Mouse (Mus musculus) 3134 (cell line): ENCODE data around the gene Zfp853.
A peak's percentile ranks its signal among the peaks of the same experiment; 100 is the strongest.

Experiments used
- DNase-seq: peaks from one replicate; pipeline ENCODE4 v3.0.0-alpha.2; 2011; ENCODE audit warnings: low spot score; ENCODE audit not compliant: insufficient read length; ENCODE audit errors: extremely low read depth

The Zfp853 gene

GRCm38 (mm10) chr5:143293404-143293803, at the start of gene Zfp853:
TSS of gene Zfp853 (minus strand) at chr5:143293623.
- no peak for DNase-seq

GRCm38 (mm10) chr5:143339603-143340002, 46.2 kb upstream of the Zfp853 start:
- no peak for DNase-seq

DNA sequence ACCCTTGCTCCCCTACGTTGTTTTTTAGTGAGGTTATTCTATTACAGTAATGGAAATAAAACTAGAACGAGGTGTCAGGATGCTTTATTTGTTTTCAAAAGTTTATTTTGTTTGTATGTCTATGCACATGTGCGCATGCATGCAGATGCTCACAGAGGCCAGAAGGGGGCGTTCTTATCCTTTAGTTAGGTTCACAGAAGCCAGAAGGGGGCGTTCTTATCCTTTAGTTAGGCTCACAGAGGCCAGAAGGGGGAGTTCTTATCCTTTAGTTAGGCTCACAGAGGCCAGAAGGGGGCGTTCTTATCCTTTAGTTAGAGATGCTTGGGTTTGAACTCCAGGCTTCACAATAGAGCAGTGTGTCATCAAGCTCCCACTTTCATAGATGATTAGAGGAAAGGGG, 43.1 kb upstream of the Zfp853 start:
- DNase-seq: no peak

DNA sequence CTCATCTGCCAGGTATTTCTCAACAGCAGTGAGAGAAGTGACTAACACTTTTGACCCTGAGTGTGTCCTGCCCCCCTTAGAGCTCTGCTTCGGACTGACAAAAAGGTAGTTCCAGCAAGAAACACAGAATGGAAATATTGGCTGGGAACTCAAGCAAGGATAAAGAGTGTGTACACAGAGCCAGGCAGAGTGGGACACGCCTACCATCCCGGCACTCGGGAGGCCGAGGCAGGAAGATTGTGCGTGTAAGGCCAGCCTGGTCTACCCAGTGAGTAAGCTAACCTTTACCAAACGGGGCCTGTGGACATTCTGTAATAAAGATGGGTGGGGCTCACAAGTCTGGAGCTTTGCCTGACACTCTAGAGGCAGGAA, 41.7 kb upstream of the Zfp853 start:
- DNase-seq: no peak

- DNase-seq: no peak
Measured at GRCm38 (mm10) chr5:143334418-143335088, 41.1 kb upstream of the Zfp853 start.

- DNase-seq: no peak
Measured at GRCm38 (mm10) chr5:143333872-143334271, 40.4 kb upstream of the Zfp853 start.

GRCm38 (mm10) chr5:143328690-143329495, 35.5 kb upstream of the Zfp853 start, which contains the start of gene Zdhhc4:
TSS of gene Zdhhc4 (minus strand) at chr5:143329256.
- peak; percentile 85 for DNase-seq

DNA sequence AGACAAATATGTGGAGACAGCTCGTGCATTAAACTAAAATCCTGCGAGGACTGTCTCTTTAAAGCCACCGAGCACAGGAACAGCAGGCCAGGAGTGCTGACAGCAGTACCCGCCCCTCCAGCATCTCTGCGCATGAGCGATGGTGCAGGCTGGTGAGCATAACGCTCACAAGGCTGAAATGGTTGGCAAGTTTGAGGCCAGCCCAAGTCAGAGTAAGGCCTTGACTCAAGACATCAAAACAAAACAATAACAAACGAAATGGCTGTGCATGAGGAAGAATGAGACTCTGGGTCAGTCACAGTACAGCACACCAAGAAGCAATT, 23.8 kb upstream of the Zfp853 start:
- no peak for DNase-seq

DNA sequence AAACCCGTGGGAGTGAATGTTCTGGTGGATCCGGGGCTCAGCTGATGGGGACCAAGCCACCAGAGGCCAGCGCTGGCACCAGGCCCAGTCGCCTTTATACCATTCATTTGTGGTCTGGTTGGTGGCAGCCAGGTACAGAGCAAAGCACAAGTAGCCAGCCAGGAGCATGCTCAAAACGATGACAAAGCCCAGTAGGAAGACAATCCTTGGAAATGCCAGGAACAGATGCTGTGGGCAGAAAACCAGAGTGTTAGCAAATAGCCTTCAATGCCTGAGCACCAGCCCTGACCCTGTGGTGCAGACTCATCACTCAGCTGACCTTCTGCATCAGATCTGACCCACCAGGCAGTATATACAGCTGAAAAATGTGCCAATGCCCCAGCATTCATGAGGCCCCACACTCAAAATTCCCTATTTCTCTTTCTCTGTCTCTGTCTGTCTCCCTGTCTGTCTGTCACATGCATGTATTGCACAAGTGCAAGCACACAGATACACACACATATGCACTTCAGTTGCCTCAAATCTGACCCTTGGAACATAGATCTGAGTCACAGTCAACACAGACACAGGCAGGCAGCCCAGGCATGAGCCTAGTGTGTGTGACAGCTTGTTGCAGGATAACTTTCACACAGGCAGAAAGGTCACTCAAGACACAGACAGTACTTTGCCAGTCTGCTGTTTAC, 23.3 kb upstream of the Zfp853 start:
- no peak for DNase-seq

DNA sequence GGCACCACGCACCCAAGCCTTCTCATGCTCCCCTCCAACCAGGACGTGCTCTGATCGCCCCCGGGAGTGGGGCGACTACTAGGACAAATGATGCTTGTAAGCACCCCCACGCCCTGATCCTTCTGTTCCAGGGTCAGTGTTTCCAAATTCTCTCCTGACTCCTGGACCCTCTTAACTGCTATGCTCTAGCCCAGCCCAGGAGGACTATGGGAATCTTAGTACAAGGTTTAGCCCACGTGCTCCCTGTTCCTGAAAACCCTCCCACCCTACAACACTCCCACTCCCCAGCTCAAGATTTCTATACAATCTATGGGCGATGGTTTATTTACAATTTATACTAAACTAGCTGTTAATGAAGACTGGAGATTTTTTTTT, 22.1 kb upstream of the Zfp853 start:
- DNase-seq: no peak

GRCm38 (mm10) chr5:143314730-143315513, 21.5 kb upstream of the Zfp853 start, which contains the start of gene E130309D02Rik:
TSS of gene E130309D02Rik (minus strand) at chr5:143315360.
- peak; percentile 90 for DNase-seq

DNA sequence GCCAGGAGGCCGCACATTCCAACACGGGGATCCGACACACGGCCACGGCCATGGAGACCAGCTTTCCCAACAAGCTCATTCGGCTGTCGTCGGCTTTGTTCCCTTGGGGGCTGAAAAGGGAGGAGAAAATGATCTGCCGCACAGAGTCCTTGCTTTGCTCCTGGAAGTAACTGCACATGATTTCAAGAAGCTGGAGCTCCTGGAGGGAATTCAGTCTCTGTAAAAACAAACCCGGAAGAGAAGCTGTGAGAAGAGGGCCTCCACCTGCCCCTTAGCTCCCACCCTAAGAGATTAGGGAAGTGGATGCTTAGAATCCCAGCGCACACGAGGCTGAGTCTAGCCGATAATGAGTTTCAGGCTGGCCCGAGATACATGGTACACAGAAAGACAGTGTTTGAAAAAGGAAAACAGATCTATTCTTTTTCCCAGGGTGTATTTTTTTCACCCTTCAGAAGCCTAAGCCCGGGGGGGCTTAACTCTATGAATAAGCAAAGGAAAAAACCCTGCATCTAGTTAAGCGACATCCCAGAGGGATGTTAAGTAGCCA, 20.8 kb upstream of the Zfp853 start:
- DNase-seq: no peak

GRCm38 (mm10) chr5:143311886-143312285, 18.5 kb upstream of the Zfp853 start:
- peak; percentile 67 for DNase-seq

DNA sequence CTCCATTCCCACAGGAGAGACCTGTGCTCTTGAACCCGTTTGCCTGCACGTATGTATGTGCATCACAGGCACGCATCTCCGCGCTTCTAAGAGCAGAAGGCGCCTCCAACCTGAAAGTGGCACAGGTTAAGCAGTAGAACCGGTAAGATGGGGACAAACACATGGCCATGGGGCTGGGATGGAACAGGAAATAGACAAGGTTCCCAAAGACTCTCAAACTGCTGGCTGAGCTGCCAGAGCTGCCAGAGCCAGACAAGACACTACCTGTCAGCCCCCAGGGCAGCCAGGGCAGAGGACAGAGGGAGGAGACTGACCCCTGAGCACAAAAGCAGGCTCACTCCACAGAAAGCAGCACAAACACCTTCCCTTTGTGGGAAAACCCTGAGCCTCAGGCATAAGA, 16.5 kb upstream of the Zfp853 start:
- DNase-seq: no peak

- DNase-seq: no peak
Measured at GRCm38 (mm10) chr5:143308825-143309224, 15.4 kb upstream of the Zfp853 start.

DNA sequence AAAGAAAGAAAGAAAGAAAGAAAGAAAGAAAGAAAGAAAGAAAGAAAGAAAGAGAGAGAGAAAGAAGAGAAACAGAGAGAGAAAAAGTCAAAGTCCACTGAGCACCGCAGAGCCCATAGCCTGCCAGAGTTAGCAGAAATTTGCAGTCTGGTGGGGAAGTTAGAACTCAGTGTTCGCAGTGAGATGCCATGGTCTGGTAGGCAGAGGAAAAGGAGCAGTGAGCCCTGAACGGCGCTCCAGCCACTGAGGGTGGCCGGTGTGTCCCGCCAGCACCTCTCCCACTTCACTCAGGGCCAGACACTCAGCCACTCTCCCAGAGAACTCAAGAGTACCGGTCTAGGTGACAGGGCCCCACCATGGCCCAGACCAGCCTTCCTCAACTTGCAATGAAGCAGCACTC, 10.8 kb upstream of the Zfp853 start:
- DNase-seq: no peak

DNA sequence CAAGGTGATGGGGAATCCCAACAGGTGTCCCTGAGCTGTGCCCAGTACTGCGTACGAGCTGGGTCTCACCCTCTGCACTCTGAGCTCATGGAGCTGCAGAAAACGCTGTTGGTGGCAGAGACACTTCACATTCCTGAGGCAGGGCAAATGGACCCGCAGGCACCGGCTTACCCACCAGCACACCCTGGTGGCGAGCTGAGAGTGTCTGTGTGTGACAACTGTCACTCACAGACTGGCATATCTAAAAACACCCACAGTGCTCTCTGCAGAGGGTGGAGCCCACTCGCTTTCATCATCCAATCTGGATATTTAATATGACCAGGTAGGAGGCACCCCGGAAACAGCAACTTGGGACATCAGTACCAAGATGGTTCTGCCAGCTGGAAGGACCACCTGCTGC, 7.9 kb upstream of the Zfp853 start:
- peak; percentile 33 for DNase-seq

GRCm38 (mm10) chr5:143299686-143300085, 6.3 kb upstream of the Zfp853 start:
- no peak for DNase-seq

DNA sequence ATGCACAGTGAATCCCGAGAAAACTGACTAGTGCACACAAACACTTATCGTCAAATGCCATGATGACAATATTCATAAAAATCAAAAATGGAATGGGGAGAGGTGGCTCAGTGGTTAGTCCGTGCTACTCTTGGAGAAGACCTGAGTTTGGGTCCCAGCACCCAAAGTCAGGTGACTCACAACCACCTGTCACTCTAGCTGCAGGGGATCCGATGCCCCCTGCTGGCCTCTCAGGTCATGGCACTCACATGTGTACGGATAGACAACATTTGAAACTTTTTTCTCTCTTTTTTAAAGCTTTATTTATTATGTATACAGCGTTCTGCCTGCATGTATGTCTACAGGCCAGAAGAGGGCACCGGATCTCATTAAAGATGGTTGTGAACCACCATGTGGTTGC, 5.0 kb upstream of the Zfp853 start:
- DNase-seq: no peak

- DNase-seq: no peak
Measured at GRCm38 (mm10) chr5:143297986-143298385, 4.6 kb upstream of the Zfp853 start.

GRCm38 (mm10) chr5:143295330-143295729, 1.9 kb upstream of the Zfp853 start:
- no peak for DNase-seq
